Mouse (Mus musculus): ENCODE measurements at regions not wholly inside any gene's neighbourhood (a gene's known extent, or its start where the extent isn't known, plus 50 kb on each side); places are given as distances from the start of the nearest gene placed in this dataset.

DNA sequence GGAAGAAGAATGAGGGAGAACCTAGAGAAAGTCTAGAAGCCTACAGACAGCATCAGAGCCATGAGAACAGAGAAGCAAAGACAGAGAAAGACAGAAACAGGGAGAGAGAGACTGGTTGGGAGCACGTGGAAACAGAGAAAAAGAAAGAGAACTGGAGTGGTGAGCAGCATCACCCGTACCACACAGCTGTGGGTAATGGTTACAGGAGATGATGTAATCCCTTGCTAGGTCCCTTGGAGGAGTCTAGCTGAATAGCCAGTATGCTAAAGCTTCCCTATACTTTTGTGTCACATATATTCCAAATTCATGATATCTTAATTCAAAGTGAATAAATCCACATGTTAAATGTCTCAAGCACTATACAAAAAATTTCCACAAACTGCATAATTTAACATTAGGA lies 284.0 kb downstream of the 4930544G11Rik start:
- no peak for DNase-seq (ENCODE audit: low spot score in 2 of 2)

DNA sequence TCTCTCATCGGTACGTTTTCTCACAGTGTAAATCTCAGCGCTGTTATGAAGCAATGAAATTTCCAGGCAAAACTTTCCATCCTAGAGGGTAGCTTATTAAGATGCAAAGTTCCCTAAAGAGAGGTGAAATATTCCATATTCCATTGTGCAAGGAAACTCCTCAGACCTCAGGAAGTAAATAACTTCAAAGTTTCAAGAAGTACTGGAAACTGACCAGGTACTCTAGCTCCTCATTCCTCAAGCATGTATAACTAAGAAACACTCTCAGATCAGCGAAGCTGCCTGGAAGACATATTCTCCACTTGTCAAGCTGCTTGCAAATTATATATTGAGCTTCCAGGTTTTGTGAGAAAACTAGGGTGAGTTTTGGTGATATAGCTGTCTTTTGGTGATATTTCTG lies 279.8 kb upstream of the Mad2l1 start:
- DNase-seq (ENCODE audit: low spot score in 2 of 2), result no peak

DNA sequence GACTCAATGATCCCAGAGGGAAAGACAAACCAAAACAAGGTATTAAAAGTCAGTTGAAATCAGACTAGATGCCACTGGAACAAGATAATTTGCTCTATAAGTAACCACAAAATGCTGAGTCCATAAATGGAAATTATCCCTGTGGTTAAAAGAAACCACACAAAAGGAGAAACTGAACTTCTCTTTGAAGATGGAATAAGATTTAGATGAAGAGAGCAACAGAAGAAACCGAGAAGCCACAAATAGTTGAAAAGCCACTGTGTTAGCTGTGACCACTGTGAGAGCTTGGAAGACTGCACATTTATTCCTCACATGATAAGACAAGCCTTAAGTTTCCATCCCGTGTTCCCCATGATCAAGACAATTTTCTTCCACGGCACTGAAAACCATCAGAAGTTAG lies 271.8 kb upstream of the Mad2l1 start:
- DNase-seq (ENCODE audit: low spot score in 2 of 2), result no peak

DNA sequence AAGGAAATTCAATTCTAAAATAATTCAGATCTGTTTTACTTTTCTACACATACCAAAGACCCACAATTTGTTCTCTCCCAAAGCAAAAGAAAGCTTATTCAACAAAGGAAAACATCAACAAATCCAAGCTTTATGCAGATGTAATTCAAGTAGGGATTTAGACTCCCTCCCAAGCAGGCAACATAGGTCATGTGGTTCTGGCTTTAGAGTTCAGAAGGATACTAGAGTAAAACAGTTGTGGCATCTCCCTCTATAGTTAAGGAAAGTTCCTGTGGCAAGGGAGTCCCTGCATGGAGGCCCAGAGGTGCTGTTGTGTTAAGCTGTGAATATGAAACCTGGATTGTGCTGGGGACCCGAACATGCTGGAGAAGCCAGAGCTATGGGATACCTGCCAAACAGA lies 271.3 kb upstream of the Mad2l1 start:
- DNase-seq (ENCODE audit: low spot score in 2 of 2), result no peak

DNA sequence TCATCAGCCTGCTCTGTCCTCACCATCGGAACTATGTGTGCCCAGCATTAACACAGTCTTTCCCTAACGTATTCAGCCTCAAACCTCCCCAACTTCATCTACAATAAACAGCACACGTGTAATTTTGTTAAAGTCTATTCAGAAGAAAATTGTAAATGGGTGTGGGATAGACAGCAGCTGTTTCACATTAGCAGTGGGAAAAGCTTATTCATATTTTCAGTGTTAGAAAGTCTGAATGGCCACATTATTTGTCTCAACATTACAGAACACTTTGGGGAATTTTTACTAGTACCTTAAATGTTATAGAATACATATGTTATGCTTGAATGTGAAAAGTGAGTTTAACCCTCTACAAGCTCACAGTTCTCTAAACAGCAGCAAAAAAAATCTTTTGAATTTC lies 266.8 kb upstream of the Mad2l1 start:
- DNase-seq (ENCODE audit: low spot score in 2 of 2), result no peak

DNA sequence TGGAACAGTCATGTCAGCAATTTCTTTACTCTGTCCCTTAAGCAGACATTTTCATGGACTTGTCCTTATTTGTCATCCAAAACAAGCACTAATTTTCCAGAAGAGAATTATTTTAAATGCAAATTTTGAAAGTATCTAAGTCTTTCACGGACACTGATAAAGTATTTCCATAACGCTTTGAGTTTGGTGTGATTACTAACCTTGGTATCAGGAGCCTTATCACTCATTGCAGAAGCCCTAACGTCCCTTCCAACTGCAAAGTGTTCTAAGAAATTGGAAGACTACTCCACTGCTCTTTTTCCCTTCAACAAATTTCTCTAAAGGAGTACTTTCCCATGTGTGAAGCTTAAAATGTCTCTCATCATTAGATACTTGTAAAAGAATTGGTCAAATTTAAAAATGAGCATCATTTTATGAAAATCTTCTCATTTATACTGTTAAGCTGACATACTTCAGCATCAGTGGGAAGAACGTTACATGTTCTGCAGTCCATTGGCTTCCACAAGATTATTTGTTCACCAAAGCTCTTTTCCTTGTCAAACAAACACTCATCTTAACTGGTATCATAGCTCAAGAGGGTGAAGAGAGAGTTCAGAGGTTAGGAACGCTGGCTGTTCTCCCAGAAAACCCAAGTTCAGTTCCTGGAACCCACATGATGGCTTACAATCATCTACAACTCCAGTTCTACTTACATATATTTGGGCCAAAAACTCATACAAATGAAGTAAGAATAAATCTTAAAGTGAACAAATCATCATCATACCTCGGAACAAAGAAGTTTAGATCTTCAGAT lies 263.6 kb upstream of the Mad2l1 start:
- no peak for DNase-seq (ENCODE audit: low spot score in 2 of 2)

DNA sequence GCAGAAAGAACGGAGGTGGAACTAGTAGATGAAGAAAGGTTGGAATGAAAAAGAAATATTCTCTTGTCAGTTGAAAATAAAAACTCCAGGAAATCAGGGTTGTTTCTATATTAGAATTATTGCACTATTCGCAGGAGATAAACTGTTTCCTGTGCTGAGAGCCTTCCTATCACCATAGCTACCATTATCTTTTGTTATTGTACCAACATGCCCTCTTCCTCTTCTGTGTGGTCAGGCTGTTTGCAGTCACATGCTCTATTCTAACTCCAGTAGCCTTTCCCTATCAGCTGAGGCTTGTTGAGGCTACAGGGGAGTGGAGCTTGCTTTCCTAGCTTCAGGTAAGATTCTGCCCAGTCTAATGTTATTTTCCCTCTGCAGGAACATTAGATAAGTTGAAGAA lies 263.0 kb upstream of the Mad2l1 start:
- DNase-seq (ENCODE audit: low spot score in 2 of 2), result no peak

DNA sequence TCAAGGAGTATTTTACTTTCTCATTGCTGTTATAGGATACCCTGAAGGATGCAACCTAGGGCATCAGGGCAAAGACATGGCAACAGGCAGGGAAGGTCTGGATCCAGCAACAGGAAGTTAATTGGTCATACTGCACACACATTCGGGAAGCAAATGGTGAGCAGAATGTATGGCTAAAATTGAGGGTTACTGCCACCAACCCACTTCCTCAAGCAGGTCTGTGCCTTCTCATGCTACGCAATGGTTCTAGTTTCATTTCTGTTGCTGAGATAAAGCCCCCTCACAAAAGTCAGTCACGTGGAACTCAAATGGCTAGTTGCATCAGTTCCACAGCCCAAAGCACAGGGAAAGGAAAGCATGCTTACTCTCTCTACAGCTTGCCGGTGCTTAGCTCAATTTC lies 260.5 kb upstream of the Mad2l1 start:
- no peak for DNase-seq (ENCODE audit: low spot score in 2 of 2)

DNA sequence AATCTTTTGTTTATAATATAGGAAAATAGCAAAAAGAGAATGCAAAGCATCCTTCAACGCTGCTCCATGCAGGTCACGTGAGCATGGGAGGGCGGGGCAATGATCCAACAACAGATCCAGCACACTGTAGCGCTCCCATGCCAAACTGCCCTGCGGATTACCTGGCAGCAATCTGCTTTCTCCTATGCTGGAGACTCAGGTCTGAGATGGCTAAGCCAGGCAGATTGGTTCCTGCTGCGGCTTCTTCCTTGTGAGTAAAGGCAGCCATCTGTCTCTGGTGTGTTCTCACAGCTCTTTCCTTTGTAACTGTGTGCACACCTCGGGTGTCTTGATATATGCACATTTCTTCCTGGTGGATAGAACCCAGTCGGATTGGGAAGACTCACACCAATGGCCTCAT lies 254.5 kb upstream of the Mad2l1 start:
- DNase-seq (ENCODE audit: low spot score in 2 of 2), result no peak

DNA sequence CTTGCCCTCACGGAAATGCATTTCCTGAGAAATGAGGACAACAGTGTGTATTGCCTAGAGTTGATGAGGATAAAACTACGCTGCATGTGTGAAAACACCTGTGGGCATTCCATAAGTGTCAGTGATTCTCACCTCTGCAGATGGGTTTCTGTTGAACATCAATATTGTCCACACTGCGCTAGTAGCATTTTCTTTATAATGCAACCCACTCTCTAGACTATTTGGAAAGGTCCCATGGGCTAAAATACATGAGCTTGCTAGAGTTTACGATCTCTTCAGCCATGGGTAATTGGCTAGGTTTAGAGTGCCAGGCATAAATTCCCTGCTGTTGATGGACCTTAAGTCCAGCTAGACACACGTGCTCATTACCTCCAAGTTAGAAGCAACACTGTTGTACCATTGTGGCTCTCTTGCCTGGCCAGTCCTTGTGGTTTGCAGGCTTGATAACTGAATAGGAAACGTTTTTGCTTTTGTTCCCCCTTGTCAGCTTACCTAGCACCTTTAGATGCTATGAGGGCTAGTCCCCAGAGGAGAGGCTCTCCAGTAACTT lies 252.5 kb upstream of the Mad2l1 start:
- DNase-seq (ENCODE audit: low spot score in 2 of 2), result no peak

DNA sequence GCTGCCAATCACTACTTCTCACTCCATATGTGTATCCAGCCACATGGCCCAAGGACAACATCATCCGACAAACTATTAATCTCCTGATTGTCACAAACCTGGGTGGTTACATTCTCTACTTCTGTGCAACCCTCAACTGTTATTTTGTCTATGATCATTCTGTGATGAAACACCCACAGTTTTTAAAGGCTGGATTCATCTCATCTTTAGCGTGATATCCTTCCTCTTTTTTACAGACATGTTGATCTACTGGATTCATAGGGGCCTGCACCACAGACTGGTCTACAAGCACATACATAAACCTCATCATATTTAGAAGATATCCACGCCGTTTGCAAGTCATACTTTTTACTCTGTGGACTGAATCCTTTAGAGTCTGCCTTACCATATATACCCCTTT lies 251.7 kb upstream of the Mad2l1 start:
- DNase-seq (ENCODE audit: low spot score in 2 of 2), result no peak

DNA sequence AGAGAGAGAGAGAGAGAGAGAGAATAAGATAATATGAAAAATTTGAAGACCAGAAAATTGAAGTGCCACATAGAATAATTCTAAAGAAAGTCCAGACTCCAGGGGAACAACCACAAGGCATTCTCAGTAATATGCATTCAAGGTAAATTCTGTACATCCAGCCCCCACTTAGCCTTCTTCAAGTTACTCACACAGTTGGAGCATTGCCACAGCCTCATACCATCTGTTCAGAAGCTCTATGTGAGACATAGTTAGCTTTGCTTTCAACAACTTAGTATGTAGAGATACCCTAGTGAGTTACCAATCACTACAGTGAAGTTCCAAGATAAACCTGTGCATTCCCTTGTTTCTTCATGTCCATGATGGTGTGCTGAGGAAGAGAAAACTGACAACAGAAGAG lies 247.6 kb upstream of the Mad2l1 start:
- DNase-seq (ENCODE audit: low spot score in 2 of 2), result peak; percentile 54 to 69

DNA sequence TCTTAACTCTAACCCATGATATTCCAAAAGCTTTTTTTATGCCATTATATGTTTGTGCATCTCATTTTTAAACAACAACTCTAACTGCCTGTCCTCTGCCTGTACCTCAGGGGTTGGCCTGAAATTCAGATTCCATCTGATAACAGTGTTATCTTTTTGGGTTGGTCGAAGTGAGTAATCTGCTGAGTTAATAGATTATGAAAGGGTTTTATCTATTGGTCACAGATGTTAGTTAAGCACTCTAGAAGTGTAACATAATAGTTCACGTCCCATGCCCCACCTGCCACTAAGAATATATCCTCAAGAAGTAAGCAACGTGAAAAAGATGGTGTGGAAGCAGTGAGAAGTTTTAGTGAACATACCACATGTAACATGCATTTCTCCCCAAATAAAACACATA lies 246.0 kb upstream of the Mad2l1 start:
- DNase-seq (ENCODE audit: low spot score in 2 of 2), result no peak

DNA sequence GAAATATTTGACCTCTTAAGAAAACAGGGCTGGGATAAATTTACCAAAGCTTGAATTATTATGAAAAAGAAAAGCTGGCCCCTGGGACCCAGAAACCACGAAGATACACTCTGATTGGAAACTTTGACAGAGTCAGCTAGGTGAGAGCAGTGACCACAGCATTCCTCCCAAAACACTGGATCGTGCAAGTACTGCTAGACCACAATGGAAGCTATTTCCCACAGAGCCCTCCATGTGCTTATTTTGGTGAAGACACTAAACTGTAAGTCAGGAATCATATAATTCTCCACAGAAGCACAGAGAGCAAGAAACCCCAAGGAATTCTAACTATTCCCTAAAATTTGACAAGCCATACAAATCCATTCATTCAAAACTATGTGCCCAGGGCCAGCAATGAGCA lies 243.6 kb upstream of the Mad2l1 start:
- DNase-seq (ENCODE audit: low spot score in 2 of 2), result no peak

DNA sequence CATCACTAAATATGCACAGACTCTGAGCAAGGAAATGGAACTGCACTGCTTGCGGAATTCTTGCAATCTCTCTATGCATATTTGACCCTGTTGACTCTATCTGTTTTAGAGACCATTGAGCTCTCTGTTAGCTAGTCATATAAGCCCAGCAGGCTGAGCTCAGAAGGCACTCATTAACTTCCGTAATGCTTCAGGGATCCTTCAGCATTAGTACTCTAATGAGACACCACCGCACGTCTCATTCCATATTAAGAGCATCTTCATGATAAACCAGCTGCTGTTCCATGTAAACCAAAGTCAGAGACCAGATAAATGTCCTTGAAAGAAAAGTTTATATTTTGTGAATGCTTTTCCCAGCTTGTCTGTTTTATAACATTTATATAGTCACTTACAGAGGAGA lies 237.1 kb upstream of the Mad2l1 start:
- no peak for DNase-seq (ENCODE audit: low spot score in 2 of 2)

DNA sequence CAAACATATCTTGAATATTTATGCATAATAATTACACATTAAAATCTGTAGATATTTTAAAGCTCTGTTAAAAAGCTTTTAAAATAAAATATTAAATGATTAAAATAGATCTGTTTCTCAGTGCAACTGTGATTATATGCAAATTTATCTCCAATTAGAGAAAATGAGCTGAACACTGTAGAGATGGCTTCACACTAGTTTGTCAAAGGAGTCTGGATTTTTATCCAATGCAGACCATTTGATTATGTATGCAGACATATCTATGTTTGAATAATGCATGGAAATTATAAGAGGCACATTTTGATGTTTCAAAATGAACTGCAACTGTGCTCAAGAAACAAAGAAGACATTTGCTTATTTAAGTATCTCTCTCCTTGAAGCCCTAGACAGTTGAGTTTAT lies 235.0 kb upstream of the Mad2l1 start:
- no peak for DNase-seq (ENCODE audit: low spot score in 2 of 2)

DNA sequence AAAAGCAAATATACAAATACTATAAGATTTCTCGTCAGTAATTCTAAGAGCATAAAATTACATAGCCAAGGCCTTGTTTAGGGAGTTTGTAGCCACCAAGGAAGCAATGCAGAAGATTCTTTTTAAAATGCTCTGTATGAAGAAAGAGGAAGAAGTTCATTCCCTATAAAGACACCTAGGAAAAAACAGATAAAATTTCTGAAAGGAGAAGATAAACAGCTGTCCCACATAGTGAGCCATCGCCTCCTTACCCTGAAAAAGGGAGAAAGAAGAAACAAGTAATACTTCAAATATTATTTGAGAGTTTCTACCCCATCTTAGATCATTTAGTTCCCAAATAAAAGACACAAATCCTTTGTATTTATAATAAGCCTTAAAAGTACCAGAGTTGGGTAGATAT lies 190.3 kb upstream of the Mad2l1 start:
- DNase-seq (ENCODE audit: low spot score in 2 of 2), result no peak

DNA sequence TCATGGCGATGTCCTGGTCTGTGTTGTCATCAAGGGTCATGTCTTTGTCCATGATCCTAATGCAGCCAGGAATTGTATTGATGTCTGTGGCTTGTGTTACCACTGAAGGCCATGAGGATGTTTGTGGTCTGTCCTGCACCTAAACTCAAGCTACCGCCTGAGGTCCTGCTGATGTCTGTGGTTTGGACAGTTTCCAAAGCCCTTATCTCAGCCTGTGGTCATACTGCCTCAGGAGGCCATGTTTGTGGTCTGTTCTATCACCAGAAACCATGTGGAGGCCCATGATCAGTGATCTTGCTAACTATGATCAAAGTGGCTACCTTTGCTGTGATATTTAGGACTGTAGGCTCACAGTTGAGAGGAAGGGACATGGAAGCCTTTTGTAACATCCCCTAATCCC lies 187.8 kb upstream of the Mad2l1 start:
- no peak for DNase-seq (ENCODE audit: low spot score in 2 of 2)

DNA sequence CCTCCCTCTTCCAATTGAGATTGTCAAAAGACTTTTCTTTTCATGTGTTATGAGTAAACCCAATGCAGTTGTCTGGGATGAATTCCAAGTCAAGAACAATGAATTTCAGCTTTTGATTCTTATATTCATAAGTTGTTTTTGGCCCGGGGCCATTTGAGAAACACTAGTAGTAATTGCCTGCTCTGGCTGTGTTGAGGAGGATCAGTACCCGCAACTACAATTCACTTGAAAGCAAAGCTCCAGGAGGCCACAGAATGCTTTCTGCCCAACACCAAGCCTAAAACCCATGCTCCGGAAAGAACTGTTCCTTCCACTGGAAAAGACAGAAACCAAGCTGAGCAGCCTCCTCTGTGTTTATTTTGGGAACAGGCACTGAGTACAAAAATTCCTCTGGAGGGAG lies 174.1 kb upstream of the Mad2l1 start:
- peak; percentile 9 to 16 for DNase-seq (ENCODE audit: low spot score in 2 of 2)

DNA sequence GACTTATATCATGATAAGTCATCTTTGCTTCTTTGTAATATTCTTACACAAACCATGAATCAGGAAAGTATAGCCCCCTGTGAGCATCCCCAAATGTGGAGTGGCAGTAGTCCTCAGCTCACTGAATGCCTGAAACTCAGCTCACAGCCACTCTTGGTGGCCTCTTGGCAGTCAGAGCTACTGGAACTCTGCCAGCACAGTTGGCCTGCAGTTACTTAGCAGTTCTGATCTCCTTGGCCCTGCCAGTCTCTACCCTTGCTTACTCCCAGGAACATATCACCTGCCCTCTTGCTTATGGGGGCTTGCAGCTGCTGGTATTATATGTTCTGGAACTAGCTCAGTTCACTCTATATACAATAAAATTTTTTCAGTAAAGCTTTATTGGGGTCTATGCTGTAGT lies 167.9 kb upstream of the Mad2l1 start:
- DNase-seq (ENCODE audit: low spot score in 2 of 2), result peak in 1 of 2 experiments; percentile 5

DNA sequence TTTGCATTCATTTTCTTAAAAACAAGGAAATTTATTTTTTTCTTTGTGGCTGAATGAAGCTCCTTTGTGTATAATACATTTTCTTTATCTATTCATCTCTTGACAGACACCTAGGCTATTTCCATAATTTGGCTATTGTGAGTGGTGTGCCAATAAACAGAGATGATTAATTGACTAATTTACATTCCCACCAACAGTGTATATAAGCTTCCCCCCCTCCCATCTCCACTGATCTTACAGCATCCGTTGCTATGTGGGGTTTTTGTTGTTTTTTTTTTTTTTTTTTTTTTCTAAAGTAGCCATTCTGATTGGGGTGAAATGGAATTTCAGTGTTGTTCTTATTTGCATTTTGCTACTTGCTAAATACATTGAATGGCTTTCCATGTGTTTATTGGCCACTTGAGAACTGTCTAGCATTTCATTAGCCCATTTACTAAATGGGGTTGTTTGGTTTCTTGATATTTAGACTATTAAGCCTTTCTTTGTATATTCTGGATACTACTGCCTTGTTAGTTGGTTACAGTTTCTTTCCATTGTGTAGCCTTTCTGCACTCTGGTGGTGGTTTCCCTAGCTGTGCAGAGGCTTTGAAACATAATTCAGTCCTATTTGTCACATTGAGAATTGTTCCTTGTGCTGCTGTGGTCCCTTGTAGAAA lies 153.8 kb upstream of the Mad2l1 start:
- no peak for DNase-seq (ENCODE audit: low spot score in 2 of 2)

DNA sequence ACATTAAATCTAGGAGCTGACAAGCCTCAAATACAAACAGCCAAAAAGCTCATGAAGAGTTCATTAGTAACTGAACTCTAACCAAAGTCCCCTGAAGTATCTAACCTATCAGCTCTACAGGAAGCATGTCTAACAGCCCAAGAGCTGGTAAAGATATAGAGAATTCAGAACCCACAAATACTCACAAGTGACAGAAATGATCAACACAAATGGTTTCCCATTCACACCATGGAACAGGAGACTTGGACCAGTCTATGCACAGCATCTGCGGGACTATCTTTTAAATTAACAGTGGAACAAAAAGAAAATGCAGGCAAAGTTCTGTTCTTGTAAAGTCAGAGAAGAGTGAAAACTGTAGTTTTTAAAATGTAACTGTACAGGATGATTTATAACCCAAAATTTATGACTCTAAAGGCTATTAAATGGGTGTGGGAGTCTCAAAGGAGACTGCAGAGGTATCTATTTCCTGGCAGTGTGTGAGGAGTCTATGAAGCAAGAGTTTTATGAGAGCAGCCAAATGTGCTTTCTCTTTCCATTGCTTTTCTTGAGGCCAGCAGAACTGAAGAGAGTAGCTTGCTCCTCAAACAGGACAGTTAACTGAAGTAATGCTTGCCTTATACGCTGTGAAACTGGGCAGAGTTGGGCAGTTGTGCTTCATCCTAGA lies 152.7 kb upstream of the Mad2l1 start:
- no peak for DNase-seq (ENCODE audit: low spot score in 2 of 2)

DNA sequence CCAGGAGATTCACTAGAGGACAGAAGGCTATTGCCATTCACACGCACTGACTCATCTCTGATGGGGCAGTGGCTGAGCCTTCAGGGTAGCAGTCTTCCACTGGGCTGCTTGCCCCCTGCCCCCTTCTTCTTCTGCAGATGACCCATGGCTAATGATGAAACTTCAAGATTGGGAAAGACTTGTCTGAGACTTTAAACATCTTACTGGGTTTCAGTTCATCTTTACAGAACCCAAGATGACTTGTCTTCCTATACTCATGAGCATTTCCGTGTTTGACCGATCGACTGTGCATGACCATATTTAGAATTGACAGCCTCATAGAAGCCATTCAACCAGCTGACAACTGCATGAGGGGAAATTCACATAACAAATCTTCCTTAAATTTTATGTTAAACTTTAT lies 140.0 kb upstream of the Mad2l1 start:
- DNase-seq (ENCODE audit: low spot score in 2 of 2), result no peak

Measured in frontal cortex, postnatal 36 days (tissue).